Mouse (Mus musculus) small intestine, adult 2 months (tissue): ENCODE measurements around the gene Asgr1. TPM values are rescaled to one million over a fixed set of nuclear protein-coding genes. Genes with fewer than 3 reads are reported as not detected.
A peak's percentile ranks its signal among the peaks of the same experiment; 100 is the strongest.

Experiments
- H3K27ac ChIP-seq: fragments of 200-500 bp; 2 replicates; pipeline ENCODE4 v1.5.1; 2012; ENCODE audit warnings: low read depth, low read length, control low read depth, inconsistent platforms; ENCODE audit not compliant: insufficient read depth
- H3K27me3 ChIP-seq: fragments of 200-500 bp; 2 replicates; pipeline ENCODE4 v1.6.1; 2012; ENCODE audit warnings: mild to moderate bottlenecking, moderate library complexity, low read length, inconsistent platforms; ENCODE audit not compliant: control insufficient read depth, insufficient read depth
- H3K36me3 ChIP-seq: fragments of 200-500 bp; 2 replicates; pipeline ENCODE4 v1.6.1; 2012; ENCODE audit warnings: mild to moderate bottlenecking, low read length, control low read depth, inconsistent platforms; ENCODE audit not compliant: control insufficient read depth, insufficient read depth
- H3K4me1 ChIP-seq: fragments of 200-500 bp; 2 replicates; pipeline ENCODE4 v1.6.1; 2012; ENCODE audit warnings: low read length, inconsistent platforms, mixed read lengths; ENCODE audit not compliant: control insufficient read depth, insufficient read depth, insufficient read length
- H3K4me3 ChIP-seq: fragments of 200-500 bp; 2 replicates; pipeline ENCODE4 v1.5.1; 2012; ENCODE audit warnings: low read depth, mild to moderate bottlenecking, control low read depth, inconsistent platforms, low read length, moderate library complexity
- CTCF ChIP-seq: fragments of 200-500 bp; IDR thresholded peaks from 2 replicates; pipeline ENCODE4 v1.5.1; 2012; ENCODE audit warnings: low read depth, mild to moderate bottlenecking, control low read depth, inconsistent platforms, low read length, moderate library complexity, mixed read lengths; ENCODE audit not compliant: insufficient replicate concordance, insufficient read length; ENCODE audit errors: extremely low read depth
- POLR2A ChIP-seq: fragments of 200-500 bp; IDR thresholded peaks from 2 replicates; pipeline ENCODE4 v1.6.1; 2012; ENCODE audit warnings: low read depth, mild to moderate bottlenecking, control low read depth, inconsistent platforms, low read length, moderate library complexity
- WGBS: fragments of 180-500 bp; shearing (Covaris S2); methylation state at CpG from one replicate; pipeline ENCODE4 v1.1.7; 2018; 5-methylcytosine and 5-hydroxymethylcytosine counted together
- polyA plus RNA-seq: library from polyadenylated mRNA; depleted of rRNA; stranded (reverse); fragments of >200 nt; gene quantifications from 2 replicates; pipeline ENCODE4 v1.2.3, GENCODE M21; 2012

The Asgr1 gene
- polyA plus RNA-seq, 1 experiment: not detected

DNA sequence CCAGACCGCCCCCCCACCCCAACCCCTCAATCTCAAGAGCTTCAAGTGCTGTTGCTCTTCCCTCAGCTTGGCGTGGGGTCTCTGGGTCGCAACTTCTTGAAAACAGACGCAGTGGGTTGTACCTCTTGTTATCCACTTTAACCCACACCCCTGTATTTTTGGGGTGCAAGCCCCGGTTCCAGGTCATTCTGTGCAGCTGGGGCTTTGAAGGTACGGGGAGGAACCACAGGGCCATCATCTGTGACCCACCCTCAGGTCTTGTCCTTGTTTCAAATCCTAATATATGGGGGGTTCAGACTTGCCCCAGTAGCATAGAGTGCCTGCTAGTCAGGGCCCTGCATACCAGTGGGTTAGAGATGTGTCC lies 29.8 kb upstream of the Asgr1 start:
- Histone ChIP-seq H3K4me1 (peaks cover 5% of the 10 kb centered on the region), H3K27me3 (peaks cover 15% of the 10 kb centered on the region), H3K4me3 (peak overlapping the region; percentile 27; the same call in 1 of the 2 replicates), H3K36me3 (no peaks in the 10 kb centered on the region), H3K27ac (no peak overlapping the region)
- TF ChIP-seq CTCF: no peak
- TF ChIP-seq POLR2A: no peak
- 31% methylated on average over 6 of the region's 6 CpGs for WGBS

- TF ChIP-seq CTCF: no peak
- TF ChIP-seq POLR2A: no peak
- no peaks in the 10 kb centered on the region for H3K36me3 ChIP-seq
- WGBS: 20% methylated on average over 19 of the region's 19 CpGs
- H3K4me1 ChIP-seq: peaks cover 10% of the 10 kb centered on the region
- peaks cover 15% of the 10 kb centered on the region for H3K27me3 ChIP-seq
- peak overlapping the region; percentile 32 for H3K4me3 ChIP-seq
- H3K27ac ChIP-seq: no peak overlapping the region
Measured at GRCm38 (mm10) chr11:70026689-70027088, 27.2 kb upstream of the Asgr1 start.

DNA sequence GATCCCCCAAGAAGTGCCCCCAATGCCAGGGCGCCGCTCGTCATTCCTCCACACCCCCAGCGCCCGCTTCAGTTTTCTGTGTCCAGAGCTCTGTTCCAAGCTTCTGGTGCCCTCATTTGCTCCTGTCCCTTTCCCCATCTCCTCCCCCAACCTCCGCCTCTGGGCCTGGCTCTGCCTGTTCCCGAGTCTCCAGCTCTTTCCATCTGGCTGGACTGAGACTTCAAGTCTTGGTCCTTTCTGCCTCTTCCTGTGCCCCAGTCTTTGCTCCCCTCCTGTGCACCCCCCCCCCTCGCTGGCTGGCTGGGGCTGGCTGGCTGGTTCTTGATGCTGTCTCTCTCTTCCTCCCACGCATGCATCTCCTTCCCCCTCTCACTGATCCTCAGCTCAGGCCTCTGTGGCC lies 26.5 kb upstream of the Asgr1 start:
- Histone ChIP-seq H3K27me3 (peaks cover 15% of the 10 kb centered on the region), H3K4me3 (peak overlapping the region; percentile 0; the same call in 1 of the 2 replicates), H3K36me3 (no peaks in the 10 kb centered on the region), H3K27ac (no peak overlapping the region), H3K4me1 (peaks cover 10% of the 10 kb centered on the region)
- 60% methylated on average over 9 of the region's 9 CpGs for WGBS
- TF ChIP-seq POLR2A (no peak), CTCF (no peak)

- peaks cover 12% of the 10 kb centered on the region for H3K27me3 ChIP-seq
- H3K36me3 ChIP-seq: no peaks in the 10 kb centered on the region
- no peak overlapping the region for H3K4me3 ChIP-seq
- TF ChIP-seq POLR2A (no peak), CTCF (no peak)
- peak overlapping the region; percentile 15; the same call in 1 of the 2 replicates for H3K27ac ChIP-seq
- H3K4me1 ChIP-seq: peaks cover 10% of the 10 kb centered on the region
- WGBS: 21% methylated on average over 12 of the region's 12 CpGs
Measured at GRCm38 (mm10) chr11:70028401-70029129, 25.3 kb upstream of the Asgr1 start.

DNA sequence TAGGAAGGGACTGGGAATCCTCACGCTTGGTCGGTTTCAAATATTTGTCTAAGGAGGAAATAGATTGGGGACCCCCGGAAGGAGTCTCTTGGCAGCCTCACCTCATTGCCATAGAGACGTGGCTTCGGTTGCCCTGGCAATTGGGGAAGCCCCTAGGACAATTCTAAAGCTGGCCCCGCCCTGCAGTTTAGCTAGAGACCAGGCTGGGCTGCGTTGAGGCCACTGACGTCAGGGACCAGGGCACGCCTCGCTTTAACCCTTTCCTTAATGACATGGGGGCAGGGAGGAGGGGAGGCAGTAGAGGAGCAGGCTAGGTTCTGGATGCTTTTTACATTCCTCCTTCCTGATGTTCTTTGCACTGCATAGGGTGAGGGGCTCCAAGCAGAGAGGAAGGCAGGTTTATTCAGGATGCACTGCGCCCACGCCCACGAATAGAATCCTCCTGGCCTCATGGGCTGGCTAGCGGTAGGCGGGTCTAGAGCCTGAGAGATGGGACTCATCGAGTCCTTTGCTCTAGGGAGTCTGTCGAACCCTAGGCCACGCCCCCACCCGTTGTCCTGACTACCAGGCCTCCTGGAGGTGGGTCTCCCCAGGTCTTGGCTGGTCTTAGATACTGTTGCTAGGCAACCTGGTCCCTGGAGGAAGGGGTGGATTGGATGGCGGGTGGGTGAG lies 24.6 kb upstream of the Asgr1 start:
- TF ChIP-seq CTCF (no peak), POLR2A (no peak)
- H3K27ac ChIP-seq: peak overlapping the region; percentile 15; the same call in 1 of the 2 replicates
- peak overlapping the region; percentile 19 for H3K4me3 ChIP-seq

DNA sequence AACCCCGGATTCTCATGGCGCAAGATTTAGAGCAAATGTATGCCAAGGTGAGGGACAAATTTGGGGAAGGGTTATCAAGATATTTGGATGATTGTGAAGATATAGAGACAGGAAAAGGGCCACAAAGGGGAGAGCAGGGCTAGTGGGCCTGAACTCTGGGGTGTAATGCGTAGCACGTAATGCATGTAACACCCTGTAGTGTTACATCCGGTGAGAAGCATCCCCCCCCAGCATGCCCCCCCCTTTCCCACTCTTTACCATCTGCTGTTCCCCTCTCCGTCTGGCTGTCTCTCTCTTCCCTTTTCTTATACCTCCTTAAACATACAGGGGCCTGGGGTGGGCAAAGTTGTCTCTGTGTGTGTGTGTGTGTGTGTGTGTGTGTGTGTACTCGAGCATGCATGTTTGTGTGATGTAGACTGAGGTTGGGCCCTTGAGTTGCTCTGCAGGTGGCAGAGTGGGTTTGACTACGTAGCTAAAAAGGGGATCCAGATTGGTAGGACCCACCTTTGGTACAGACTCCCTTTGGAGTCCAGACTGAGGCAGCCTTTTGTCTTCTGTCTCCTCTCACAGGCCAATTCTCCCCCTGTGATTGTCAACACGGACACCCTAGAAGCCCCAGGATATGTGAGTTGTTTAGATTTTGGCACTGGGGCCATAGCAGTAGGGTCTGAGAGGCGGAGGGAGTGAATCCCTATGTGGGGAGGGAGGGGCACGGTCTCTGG lies 23.9 kb upstream of the Asgr1 start:
- H3K27me3 ChIP-seq: peaks cover 7% of the 10 kb centered on the region; the same call in 1 of the 2 replicates
- WGBS: 47% methylated on average over 11 of the region's 11 CpGs
- no peak overlapping the region for H3K27ac ChIP-seq
- no peaks in the 10 kb centered on the region for H3K36me3 ChIP-seq
- peaks cover 10% of the 10 kb centered on the region for H3K4me1 ChIP-seq
- no peak overlapping the region for H3K4me3 ChIP-seq
- TF ChIP-seq CTCF (no peak), POLR2A (no peak)

More for the DNA sequence above, 24.6 kb upstream of the Asgr1 start:
- peaks cover 7% of the 10 kb centered on the region; the same call in 1 of the 2 replicates for H3K27me3 ChIP-seq
- 5% methylated on average over 20 of the region's 20 CpGs for WGBS
- no peaks in the 10 kb centered on the region for H3K36me3 ChIP-seq
- H3K4me1 ChIP-seq: peaks cover 10% of the 10 kb centered on the region
